Mouse (Mus musculus) kidney, embryonic 15.5 days (tissue): ENCODE measurements around the gene Gm17606. TPM values are rescaled to one million over a fixed set of nuclear protein-coding genes. Genes with fewer than 3 reads are reported as not detected.
A peak's percentile ranks its signal among the peaks of the same experiment; 100 is the strongest.

Experiments
- ATAC-seq: fragments of 200-750 bp; cut with Nextera tagmentation; replicated peaks from 2 replicates; pipeline ENCODE4 v1.8.0; 2017; ENCODE audit warnings: moderate TSS enrichment; ENCODE audit not compliant: low FRiP score
- H3K27ac ChIP-seq: fragments of 300-500 bp; sonication (generic); 2 replicates; pipeline ENCODE4 v1.5.1; 2015; ENCODE audit warnings: mild to moderate bottlenecking, inconsistent platforms
- H3K27me3 ChIP-seq: fragments of 300-500 bp; sonication (generic); 2 replicates; pipeline ENCODE4 v1.6.1; 2015; ENCODE audit warnings: inconsistent platforms
- H3K36me3 ChIP-seq: fragments of 300-500 bp; sonication (generic); 2 replicates; pipeline ENCODE4 v1.6.1; 2015; ENCODE audit warnings: inconsistent platforms
- H3K4me1 ChIP-seq: fragments of 300-500 bp; sonication (generic); 2 replicates; pipeline ENCODE4 v1.6.1; 2015; ENCODE audit warnings: inconsistent platforms
- H3K4me2 ChIP-seq: fragments of 300-500 bp; sonication (generic); 2 replicates; pipeline ENCODE4 v1.6.1; 2015; ENCODE audit warnings: moderate library complexity, mild to moderate bottlenecking, inconsistent platforms
- H3K4me3 ChIP-seq: fragments of 300-500 bp; sonication (generic); replicated peaks from 2 replicates; pipeline ENCODE4 v1.5.1; 2015; ENCODE audit warnings: mild to moderate bottlenecking, inconsistent platforms
- H3K9ac ChIP-seq: fragments of 300-500 bp; sonication (generic); 2 replicates; pipeline ENCODE4 v1.6.1; 2015; ENCODE audit warnings: mild to moderate bottlenecking, inconsistent platforms
- H3K9me3 ChIP-seq: fragments of 300-500 bp; sonication (generic); replicated peaks from 2 replicates; pipeline ENCODE4 v1.6.1; 2016; ENCODE audit warnings: inconsistent platforms
- WGBS: fragments of 180-500 bp; shearing (Covaris S2); methylation state at CpG from one replicate; pipeline ENCODE4 v1.1.7; 2015; ENCODE audit warnings: mixed read lengths; 5-methylcytosine and 5-hydroxymethylcytosine counted together
- polyA plus RNA-seq: library from polyadenylated mRNA; unstranded; fragments of >200 nt; fragmentation: Nextera tagmentation; extraction: Ambion mirVana; gene quantifications from 2 replicates; pipeline ENCODE4 v1.2.1, GENCODE M21; 2015

Gene Gm17606
- polyA plus RNA-seq, 1 experiment from 2014 or later, result not detected

DNA sequence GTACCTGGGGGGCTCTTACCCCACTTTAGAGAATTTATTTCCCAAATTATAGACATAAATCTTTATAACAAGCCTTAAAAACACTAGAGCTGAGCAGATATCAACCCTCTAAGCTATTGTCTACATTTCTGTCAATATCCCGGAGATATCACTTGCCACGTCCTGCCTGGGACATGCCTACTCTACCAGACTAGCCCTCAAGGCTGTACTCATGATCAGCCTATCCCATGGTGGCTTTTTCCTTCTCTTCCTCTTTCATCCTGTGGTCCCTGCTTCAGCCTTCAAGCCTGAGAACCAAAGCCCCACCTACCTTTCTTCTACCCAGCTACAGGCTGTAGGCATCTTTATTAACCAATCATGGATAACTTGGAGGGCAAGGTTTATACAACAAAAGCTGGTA lies 11.0 kb upstream of the Gm17606 start:
- ATAC-seq, result no peak
- no peaks in the 10 kb centered on the region for H3K9me3 ChIP-seq
- no peak overlapping the region for H3K4me3 ChIP-seq
- no peaks in the 10 kb centered on the region for H3K4me1 ChIP-seq
- 89% methylated on average over 2 of the region's 2 CpGs for WGBS
- no peak overlapping the region for H3K4me2 ChIP-seq
- H3K27ac ChIP-seq, result no peak overlapping the region
- no peak overlapping the region for H3K9ac ChIP-seq
- peaks cover 46% of the 10 kb centered on the region for H3K36me3 ChIP-seq
- no peaks in the 10 kb centered on the region for H3K27me3 ChIP-seq

DNA sequence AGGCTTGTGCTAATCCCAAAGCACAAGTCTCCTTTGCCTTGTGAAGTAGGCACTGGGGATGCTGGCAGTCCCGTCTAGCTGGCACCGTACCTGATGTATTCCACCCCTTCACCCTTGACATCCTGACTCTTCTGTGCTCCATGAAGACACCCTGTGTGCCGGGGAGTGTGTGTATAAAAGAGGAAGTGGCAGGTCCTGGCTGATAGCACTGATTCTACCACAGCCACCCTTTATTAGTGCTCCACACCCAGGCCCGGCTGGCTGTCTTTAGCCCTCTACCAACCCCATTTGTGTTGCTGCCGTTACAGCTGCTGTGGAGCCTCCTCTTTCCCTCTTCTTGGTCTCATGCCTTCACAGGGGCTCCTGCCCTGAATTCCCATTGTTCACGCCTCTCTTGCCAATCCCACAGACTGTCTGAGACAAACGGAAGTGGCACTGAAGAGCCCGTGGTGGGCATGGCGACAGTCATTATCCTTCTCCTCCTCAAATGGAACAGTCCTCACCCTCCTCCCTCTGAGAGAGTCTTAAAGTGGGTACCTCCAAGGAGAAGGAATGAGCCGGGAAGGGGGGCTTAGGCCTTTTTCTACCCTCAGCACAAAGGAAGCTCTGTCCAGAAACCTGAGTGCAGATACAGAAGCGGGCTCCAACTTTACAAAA lies 10.0 kb upstream of the Gm17606 start:
- H3K9me3 ChIP-seq, result no peaks in the 10 kb centered on the region
- 82% methylated on average over 11 of the region's 11 CpGs for WGBS
- no peak overlapping the region for H3K4me3 ChIP-seq
- no peaks in the 10 kb centered on the region for H3K4me1 ChIP-seq
- H3K27me3 ChIP-seq, result no peaks in the 10 kb centered on the region
- H3K4me2 ChIP-seq, result no peak overlapping the region
- peaks cover 51% of the 10 kb centered on the region for H3K36me3 ChIP-seq
- H3K27ac ChIP-seq, result no peak overlapping the region
- H3K9ac ChIP-seq, result no peak overlapping the region
- no peak for ATAC-seq

DNA sequence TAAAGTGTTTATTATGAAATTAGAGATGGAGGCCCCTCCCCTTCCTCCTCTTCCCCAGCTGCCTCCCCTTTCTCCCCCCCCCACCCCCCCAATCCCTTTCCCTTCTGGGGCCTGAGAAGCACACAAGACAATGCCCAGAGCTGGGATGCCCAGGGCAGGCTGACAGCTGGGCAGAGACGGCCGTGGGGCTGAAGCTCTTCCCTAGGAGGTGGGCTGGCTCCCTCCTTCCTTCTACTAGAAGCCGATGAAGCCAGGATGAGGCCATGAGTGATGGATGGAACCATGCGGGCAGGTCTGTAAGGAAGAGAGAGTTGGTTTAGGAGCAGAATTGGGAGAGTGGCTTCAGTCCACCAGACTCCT lies 9.5 kb upstream of the Gm17606 start:
- Histone ChIP-seq H3K4me3 (no peak overlapping the region), H3K4me1 (no peaks in the 10 kb centered on the region), H3K9ac (no peak overlapping the region), H3K36me3 (peaks cover 56% of the 10 kb centered on the region), H3K27ac (no peak overlapping the region), H3K9me3 (no peaks in the 10 kb centered on the region), H3K4me2 (no peak overlapping the region), H3K27me3 (no peaks in the 10 kb centered on the region)
- 67% methylated on average over 4 of the region's 4 CpGs for WGBS
- no peak for ATAC-seq

DNA sequence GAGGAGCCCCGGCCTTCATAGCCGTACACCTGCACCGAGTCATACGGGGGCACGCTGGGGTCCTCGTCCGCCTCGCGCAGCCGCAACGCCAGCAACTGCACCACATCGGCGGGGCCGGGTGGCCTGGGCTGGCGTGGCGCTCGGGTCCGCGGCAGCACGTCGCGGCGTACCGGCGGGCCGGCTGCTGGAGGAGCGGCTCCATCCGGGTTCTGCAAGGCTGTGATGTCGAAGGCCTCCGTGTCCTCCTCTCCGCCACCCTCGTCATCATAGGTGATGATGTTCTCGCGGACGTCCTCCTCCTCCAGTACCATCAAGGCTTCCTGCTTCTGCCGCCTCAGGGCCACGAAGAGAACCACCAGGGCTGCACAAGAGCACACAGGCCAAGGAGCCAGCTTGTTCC lies 8.5 kb upstream of the Gm17606 start:
- no peak for ATAC-seq
- Histone ChIP-seq H3K27me3 (no peaks in the 10 kb centered on the region), H3K4me3 (no peak overlapping the region), H3K27ac (no peak overlapping the region), H3K9ac (no peak overlapping the region), H3K4me1 (no peaks in the 10 kb centered on the region), H3K36me3 (peaks cover 66% of the 10 kb centered on the region), H3K4me2 (no peak overlapping the region), H3K9me3 (no peaks in the 10 kb centered on the region)
- WGBS, result 92% methylated on average over 37 of the region's 37 CpGs

DNA sequence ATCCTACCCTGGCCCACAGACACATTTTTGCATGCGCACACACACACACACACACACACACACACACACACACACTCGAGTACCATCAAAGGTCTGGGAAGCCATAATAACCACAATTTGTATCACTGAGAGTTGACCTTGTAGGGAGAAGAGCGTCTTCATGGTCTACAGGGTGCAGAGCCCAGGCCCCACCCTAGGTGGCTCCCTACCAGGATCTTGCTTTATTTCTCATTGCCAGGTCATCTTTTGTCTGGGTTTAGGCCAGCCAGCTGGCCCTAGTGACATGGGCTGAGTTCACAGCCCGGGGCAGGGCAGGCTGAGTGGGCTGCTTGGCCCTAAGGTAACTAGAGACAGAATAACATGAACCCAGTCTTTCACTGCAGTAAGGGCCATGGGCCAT lies 6.6 kb upstream of the Gm17606 start:
- Histone ChIP-seq H3K4me2 (no peak overlapping the region), H3K4me3 (no peak overlapping the region), H3K9me3 (no peaks in the 10 kb centered on the region), H3K36me3 (peaks cover 84% of the 10 kb centered on the region), H3K27ac (no peak overlapping the region), H3K9ac (no peak overlapping the region), H3K4me1 (peaks cover 4% of the 10 kb centered on the region), H3K27me3 (no peaks in the 10 kb centered on the region)
- WGBS, result 87% methylated on average over 4 of the region's 4 CpGs
- no peak for ATAC-seq

DNA sequence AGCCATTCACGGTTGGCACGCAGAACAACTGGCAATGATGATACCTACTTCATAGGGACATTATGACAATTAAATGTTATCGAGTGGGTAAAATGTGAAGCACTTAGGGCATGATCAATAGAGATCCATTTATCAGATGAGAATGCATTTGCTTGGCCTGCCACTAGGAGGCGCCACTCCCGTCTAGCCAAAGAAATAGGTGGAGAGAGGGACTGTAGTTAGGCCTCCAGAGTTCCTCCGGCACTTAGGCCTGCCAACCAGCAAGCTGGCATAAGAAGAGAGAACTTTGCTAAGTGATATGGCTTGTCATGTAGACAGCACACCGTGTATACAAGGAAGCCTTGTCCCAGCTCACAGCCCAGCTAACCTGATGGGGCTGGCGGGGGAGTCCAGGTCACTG lies 3.8 kb upstream of the Gm17606 start:
- Histone ChIP-seq H3K36me3 (peaks cover 65% of the 10 kb centered on the region), H3K4me1 (peaks cover 25% of the 10 kb centered on the region), H3K4me3 (no peak overlapping the region), H3K4me2 (no peak overlapping the region), H3K9ac (no peak overlapping the region), H3K9me3 (no peaks in the 10 kb centered on the region), H3K27ac (no peak overlapping the region), H3K27me3 (no peaks in the 10 kb centered on the region)
- 61% methylated on average over 8 of the region's 8 CpGs for WGBS
- ATAC-seq, result no peak

DNA sequence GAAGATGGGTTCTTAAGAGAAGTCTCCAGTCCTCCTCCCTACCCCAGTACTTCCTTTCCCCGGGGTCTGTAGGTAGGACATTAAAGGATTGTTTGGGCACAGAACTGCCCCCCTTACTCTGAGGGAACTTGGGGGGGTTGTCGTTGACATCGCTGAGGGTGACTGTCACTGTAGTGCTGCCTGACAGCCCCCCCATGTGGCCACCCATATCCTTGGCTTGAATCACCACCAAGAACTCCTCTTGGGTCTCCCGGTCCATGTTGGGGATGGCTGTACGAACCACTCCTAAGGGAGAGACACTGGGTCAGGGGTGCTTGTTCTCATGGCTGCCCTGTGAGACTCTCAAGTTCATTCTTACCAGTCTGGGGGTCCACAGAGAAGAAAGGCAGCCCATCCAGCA lies 2.5 kb upstream of the Gm17606 start:
- 72% methylated on average over 5 of the region's 5 CpGs for WGBS
- ATAC-seq, result no peak
- no peak overlapping the region for H3K27ac ChIP-seq
- no peaks in the 10 kb centered on the region for H3K27me3 ChIP-seq
- H3K9me3 ChIP-seq, result no peaks in the 10 kb centered on the region
- peaks cover 65% of the 10 kb centered on the region for H3K36me3 ChIP-seq
- peaks cover 25% of the 10 kb centered on the region for H3K4me1 ChIP-seq
- H3K4me2 ChIP-seq, result no peak overlapping the region
- H3K9ac ChIP-seq, result no peak overlapping the region
- H3K4me3 ChIP-seq, result no peak overlapping the region

DNA sequence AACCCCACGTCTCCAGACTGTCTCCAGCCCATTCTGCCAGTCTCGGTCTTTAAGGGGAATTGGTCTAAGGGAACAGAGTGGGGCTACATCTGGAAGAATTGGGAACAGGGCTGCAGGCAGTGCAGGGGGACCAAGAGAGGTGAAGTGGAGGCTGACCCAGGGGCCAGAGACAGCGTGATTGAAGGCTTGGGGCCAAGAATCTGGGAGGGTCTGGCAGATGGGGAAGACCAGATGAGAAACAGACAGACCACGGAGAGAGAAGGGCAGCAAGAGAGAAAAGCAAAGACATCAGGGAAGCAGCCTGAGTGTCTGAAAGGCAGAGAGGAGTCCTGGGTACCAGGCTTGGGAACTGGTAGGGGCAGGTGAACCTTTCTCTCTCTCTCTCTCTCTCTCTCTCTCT lies 631 bp upstream of the Gm17606 start:
- WGBS, result 7% methylated on average over 4 of the region's 4 CpGs
- Histone ChIP-seq H3K4me3 (peak overlapping the region; percentile 78), H3K4me1 (peaks cover 25% of the 10 kb centered on the region), H3K36me3 (peaks cover 66% of the 10 kb centered on the region), H3K27me3 (no peaks in the 10 kb centered on the region), H3K4me2 (peak overlapping the region; percentile 99), H3K27ac (no peak overlapping the region), H3K9me3 (no peaks in the 10 kb centered on the region), H3K9ac (0 out of 2 replicates have a peak overlapping the region, but pooled peaks have one; percentile 37)
- ATAC-seq, result no peak

DNA sequence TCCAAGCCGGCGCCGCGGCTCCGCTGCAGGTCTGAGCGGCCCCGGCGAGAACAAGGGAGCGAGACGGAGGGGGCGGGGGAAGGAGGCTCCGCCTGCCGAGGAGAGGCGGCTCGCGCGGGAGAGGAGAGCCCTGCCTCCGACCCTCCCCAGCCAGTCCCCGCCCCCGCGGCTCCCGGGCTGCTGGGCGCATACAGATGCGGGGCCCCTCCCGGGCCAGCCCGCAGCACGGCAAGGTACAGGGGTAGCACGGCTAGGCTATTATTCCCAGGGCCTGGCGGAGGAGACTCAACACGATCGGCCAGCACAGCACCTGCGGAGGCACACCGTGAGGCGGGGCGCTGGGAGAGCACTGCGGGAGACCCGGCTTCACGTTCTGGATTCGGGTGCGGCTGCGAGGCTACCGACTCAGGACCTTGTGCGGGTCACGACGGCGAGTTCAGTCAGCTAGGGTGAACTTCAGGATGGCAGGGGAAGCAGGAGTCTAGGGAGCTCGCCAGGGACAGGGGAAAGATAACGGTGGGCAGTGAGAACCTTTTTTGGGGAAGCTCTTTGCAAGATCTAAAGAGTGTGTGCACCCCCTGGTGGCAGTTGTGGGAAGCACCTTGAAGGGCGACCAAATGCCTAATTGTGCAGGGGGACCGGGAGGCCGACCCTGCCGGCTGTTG lies 685 bp downstream of the Gm17606 start, which contains the start of gene Cdh24:
Gene Cdh24, minus strand, starts transcription at position 60 of the 665 bp plus-strand sequence.
- Histone ChIP-seq H3K4me3 (peak within 1 kb of the TSS; percentile 78), H3K4me2 (peak within 1 kb of the TSS; percentile 99), H3K27ac (peak within 1 kb of the TSS; percentile 82), H3K27me3 (no peaks in the 10 kb centered on the region), H3K9ac (peak within 1 kb of the TSS; percentile 87), H3K36me3 (peaks cover 71% of the 10 kb centered on the region), H3K9me3 (no peaks in the 10 kb centered on the region), H3K4me1 (peaks cover 25% of the 10 kb centered on the region)
- ATAC-seq, result peak; percentile 95
- WGBS, result under 1% methylated on average over 48 of the region's 52 CpGs

DNA sequence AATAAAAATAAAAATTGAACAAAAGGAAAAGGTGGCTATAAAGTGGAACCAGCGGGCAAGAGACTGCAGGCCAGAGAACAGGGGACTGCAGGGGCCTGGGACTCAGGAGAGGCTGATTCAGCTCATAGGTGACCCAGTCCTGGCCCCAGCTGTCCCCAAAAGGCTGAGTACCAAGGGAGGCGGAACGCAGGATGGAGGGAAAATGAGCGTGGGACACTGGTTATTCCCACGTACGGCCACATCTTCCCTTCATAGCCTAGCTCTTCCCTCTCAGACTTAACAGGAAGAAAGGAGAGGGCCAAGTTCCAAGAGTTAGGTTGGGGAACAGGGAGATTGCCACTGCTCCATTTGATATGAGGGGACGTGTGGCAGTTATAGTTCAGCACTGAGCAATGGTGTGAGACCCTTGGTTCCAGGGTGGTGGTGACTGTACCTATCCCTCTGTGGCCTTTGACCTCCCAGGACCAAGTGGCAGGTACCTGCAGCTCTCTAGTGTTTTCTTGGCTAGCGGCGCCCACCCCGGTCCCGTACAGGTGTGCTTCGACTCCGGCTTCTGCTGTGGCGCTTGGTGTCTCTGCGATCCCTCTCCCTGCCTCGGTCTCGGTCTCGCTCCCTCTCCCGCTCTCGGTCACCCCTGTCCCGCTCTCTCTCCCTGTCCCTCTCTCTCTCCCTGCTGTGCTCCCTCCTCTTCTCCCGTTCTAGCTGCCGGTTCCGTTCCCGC lies 1.6 kb downstream of the Gm17606 start:
- peak overlapping the region; percentile 82; the same call in 1 of the 2 replicates for H3K27ac ChIP-seq
- H3K4me2 ChIP-seq, result no peak overlapping the region
- 81% methylated on average over 25 of the region's 25 CpGs for WGBS
- peaks cover 25% of the 10 kb centered on the region for H3K4me1 ChIP-seq
- no peak overlapping the region for H3K4me3 ChIP-seq
- H3K9ac ChIP-seq, result no peak overlapping the region
- H3K27me3 ChIP-seq, result no peaks in the 10 kb centered on the region
- peaks cover 71% of the 10 kb centered on the region for H3K36me3 ChIP-seq
- H3K9me3 ChIP-seq, result no peaks in the 10 kb centered on the region
- ATAC-seq, result no peak

DNA sequence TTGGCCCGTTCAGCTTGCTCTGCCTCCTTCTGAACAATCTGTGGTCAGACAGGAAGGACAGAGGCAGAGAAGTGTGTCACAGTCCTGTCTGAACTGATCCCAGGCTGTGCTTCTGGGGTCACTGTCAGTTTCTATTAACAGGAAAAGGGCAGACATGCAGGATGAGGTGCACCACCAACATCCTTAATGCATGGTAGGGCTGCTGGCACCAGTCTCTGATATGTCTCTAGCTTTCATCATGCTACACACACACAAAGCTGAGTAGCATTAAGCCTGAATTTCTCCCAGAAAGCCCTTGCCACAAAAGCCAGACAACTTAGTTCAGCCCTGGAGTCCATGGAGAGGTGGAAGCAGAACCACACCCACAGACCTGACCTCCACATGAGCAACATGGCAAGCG lies 2.3 kb downstream of the Gm17606 start:
- Histone ChIP-seq H3K36me3 (peaks cover 71% of the 10 kb centered on the region), H3K4me2 (no peak overlapping the region)

DNA sequence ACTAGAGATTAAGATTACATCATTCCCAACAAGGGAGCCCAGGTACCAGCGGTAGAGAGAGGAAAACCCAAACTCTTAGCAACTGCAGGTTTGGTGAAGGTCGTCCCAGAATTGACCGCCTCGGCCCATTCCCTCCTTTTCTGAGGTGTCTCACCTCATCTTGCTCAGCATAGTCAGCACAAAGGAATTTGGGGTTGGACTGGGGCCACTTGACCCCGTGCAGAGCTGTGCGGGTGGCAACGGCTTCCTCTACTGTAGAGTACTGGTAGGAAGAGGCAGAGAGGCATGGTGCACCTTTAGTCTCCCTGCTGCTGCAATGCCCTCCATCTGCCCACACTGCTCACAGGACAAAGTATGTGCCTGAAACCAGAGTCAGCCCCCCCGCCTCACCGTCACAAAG lies 3.5 kb downstream of the Gm17606 start:
- no peak overlapping the region for H3K27ac ChIP-seq
- H3K9me3 ChIP-seq, result no peaks in the 10 kb centered on the region
- no peak overlapping the region for H3K4me3 ChIP-seq
- no peaks in the 10 kb centered on the region for H3K27me3 ChIP-seq
- H3K9ac ChIP-seq, result no peak overlapping the region
- ATAC-seq, result no peak
- H3K4me2 ChIP-seq, result no peak overlapping the region
- peaks cover 71% of the 10 kb centered on the region for H3K36me3 ChIP-seq
- 85% methylated on average over 9 of the region's 9 CpGs for WGBS
- peaks cover 28% of the 10 kb centered on the region for H3K4me1 ChIP-seq

More for the DNA sequence above, 2.3 kb downstream of the Gm17606 start:
- Histone ChIP-seq H3K9me3 (no peaks in the 10 kb centered on the region), H3K27me3 (no peaks in the 10 kb centered on the region), H3K4me1 (peaks cover 25% of the 10 kb centered on the region), H3K4me3 (no peak overlapping the region), H3K27ac (0 out of 2 replicates have a peak overlapping the region, but pooled peaks have one; percentile 9), H3K9ac (no peak overlapping the region)
- ATAC-seq, result no peak
- WGBS, result 92% methylated on average over 2 of the region's 2 CpGs
